Mouse (Mus musculus): ENCODE data around the gene Heatr4.

DNA sequence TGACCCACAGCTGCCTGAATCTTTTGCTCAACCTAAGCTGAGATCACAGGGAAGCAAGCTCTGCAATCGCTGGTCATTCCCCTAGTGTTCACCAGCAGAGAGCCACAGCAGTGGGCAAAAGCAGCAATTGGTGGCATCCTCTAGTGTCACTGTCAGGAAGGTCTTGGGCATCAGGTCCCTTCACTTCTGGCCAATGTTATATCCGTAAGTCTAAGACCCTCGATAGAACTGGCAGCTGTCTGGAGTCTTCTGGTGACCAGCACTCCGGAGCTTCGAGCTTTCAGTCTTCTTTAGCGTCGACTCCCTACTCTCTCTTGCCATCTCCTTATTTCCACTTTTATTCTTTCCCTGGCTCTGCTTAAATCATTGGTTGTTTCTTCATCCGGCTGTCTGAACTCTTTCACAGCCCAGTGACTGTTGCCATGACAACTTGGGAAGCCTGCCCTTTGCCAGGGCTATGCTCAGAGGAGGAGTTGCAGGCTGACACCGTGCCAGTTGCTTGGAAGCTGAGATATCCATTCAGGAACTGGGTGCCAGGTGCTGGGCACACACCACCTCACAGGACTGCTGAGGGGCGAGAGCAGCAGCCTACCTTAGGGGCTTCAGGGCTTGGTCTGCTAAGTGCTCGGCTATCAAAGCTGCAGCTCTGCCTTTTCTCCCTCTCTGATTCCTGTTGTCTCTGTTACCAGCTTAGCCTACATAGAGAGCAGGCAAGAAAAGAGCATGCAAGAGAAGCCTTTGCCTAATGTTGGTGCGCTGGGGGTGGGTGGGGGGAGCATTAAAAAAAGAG, 26.8 kb upstream of the Heatr4 start:
- TF ChIP-seq CTCF (IDR thresholded peaks at IDR 0.05; ENCODE audit: extremely low read depth, insufficient read length, insufficient replicate concordance, low read depth, low read length) (no peak), POLR2A (IDR thresholded peaks at IDR 0.05; ENCODE audit: low read depth, low read length) (no peak)

All from small intestine, adult 2 months (tissue).